Mouse (Mus musculus): ENCODE data around the gene Rcn3.

DNA sequence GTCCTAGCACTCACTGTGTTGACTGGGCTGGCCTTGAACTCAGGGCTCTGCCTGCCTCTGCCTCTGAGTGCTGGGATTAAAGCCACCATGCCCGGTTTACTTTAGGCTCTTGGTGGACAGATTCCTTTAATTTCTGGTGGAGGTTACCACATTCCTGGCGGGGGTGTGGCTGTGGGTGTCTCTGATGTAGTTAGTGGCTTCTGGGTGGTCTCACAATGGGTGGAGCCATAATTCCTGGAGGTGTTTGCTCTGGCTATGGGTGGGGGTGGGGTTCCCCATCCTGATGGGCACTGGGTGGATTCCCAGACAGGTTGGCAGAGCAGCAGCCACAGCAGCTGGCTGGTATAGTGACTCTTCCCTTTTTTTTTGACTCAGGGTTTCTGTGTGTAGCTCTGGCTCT lies 19.9 kb upstream of the Rcn3 start:
- TF ChIP-seq POLR2A (IDR thresholded peaks at IDR 0.05; ENCODE audit: control insufficient read depth, extremely low read depth, insufficient read depth, low read length, poor library complexity), result no peak
- no peak for TF ChIP-seq CTCF (IDR thresholded peaks at IDR 0.05; ENCODE audit: borderline replicate concordance, control insufficient read depth, extremely low read depth, insufficient read depth, low read length, poor library complexity)

Measured in thymus, adult 2 months (tissue).